Mouse (Mus musculus): ENCODE measurements around the gene Tet1.
A peak's percentile ranks its signal among the peaks of the same experiment; 100 is the strongest.
"Not testable (repeated sequence)": the region's sequence is repeated elsewhere in the genome, so short reads cannot be mapped to it uniquely, and the experiment has no call there.

Gene Tet1

DNA sequence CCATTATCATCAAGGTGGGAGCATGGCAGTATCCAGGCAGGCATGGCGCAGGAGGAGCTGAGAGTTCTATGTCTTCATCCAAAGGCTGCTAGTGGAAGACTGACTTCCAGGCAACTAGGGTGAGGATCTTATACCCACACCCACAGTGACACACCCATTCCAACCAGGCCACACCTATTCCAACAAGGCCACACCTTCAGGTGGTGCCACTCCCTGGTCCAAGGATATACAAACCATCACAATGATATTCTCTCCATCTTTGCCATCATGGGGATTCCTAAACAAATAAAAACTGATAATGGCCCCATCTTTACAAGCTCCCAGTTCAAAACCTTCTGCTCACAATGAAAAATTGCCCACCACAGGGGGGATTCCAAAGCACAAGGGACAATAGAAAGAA, at the start of gene Tet1:
TSS of gene Tet1 (minus strand) at position 101 of the 400 bp plus-strand sequence.
- not testable (repeated sequence) for DNase-seq

DNA sequence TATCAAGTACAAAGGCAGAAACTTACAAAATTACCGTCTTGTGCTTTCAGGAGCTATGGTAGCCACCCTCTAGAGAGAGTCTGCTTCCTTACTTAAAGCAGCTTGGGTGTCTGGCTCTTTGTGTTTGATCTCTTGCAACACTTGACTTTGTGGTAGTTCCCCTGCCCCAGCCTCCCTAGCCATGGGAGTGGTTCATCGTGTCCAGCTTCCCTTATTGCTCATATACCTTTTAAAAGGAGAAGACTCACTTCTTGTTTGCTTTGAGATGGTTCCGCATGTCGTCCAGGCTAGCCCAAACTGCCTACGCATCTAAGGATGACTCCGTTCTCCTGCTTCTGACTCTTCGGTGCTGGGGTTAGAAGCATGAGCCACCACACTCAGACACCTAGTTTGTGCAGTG, 39.8 kb upstream of the Tet1 start:
- DNase-seq: no peak

GRCm38 (mm10) chr10:62946738-62947471, 38.1 kb upstream of the Tet1 start, which contains the start of gene Dna2:
TSS of gene Dna2 (plus strand) at chr10:62947026.
- peak; percentile 76 for DNase-seq

GRCm38 (mm10) chr10:62944975-62945580, 36.3 kb upstream of the Tet1 start:
- no peak for DNase-seq

DNA sequence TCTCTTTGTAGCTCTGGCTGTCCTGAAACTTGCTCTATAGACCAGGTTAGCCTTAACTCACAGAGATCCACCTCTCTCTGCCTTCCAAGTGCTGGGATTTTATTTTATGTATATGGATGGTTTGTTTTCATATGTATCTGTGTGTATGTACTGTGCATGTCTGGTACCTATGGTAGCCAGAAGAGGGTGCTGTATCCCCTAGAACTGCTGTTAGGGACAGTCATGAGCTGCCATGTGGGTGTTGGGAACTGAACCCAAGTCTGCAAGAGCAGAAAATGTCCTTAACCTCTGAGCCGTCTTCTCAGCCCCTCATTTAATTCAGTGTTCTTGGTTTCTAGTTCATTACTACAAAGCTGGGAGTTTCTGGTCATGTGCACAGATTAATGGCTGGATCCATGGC, 23.6 kb upstream of the Tet1 start:
- DNase-seq: no peak

GRCm38 (mm10) chr10:62924096-62924635, 15.4 kb upstream of the Tet1 start:
- DNase-seq: no peak

GRCm38 (mm10) chr10:62920766-62921156, 12.0 kb upstream of the Tet1 start:
- DNase-seq: no peak

DNA sequence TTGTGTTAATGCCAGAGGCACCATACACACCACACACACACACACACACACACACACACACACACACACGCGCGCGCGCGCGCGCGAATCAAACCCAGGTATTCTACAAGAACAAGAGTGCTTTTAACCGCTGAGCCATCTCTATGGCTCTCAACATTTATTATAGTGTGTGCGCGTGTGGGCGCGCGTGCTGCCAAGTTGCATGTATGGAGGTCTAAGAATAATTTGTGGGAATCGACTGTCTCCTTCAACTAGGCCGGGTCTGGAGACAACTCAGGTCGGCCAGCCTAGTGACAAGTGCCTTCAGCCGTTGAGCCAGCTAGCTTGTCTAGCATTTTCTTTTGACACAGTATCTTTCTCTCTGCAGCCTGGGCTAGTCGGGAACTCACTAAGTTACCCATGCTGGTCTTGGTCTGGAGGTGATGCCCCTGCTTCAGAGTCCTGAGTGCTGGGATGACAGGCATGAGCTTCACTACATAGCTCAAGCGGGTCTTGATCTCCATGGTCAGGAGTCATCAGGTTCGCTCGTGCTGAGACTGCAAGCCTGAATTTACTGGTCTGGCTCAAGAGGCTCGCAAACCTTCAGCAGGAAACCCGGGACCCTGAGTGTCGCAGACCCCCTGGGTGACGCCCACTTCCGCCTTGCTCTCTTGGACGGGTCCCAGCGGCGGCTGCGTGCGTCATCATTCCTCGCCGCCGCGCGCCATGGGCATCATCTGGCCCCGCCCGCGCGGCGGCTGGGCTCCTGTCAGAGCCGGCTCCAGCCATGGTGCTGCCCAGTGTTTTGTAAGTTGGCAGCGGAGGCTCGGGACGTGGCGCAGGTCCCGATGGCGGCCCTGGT, 11.3 kb upstream of the Tet1 start, which contains the start of gene Slc25a16:
TSS of gene Slc25a16 (plus strand) at position 709 of the 841 bp plus-strand sequence.
- DNase-seq: peak; percentile 94

- DNase-seq: no peak
These were observed 10.2 kb upstream of the Tet1 start for GRCm38 (mm10) chr10:62918985-62919384.

GRCm38 (mm10) chr10:62911120-62911519, 2.3 kb upstream of the Tet1 start:
- no peak for DNase-seq

DNA sequence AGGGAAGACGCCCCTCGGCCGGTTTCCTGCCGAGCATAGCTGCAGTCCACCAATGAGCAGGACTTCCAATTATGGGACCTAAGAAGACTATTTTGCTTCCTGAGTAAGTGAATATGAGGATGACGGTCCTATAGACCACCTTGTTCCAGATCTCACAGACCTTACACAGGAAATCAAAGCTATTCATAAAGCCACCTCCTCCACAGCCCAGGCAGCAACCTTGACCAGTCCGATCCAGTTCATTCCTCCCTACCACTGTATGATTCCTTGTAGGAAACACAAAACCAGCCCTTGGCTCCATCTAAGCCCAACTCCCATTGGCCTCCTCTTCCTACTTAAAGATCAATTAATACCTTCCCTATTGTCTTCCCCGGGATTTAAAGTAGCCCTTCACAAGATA, 2.5 kb downstream of the Tet1 start:
- no peak for DNase-seq

- DNase-seq: no peak
These were observed 6.0 kb downstream of the Tet1 start for GRCm38 (mm10) chr10:62902829-62903228.

- no peak for DNase-seq
These were observed 7.0 kb downstream of the Tet1 start for GRCm38 (mm10) chr10:62901826-62902225.

GRCm38 (mm10) chr10:62900144-62900543, 8.7 kb downstream of the Tet1 start:
- DNase-seq: no peak

DNA sequence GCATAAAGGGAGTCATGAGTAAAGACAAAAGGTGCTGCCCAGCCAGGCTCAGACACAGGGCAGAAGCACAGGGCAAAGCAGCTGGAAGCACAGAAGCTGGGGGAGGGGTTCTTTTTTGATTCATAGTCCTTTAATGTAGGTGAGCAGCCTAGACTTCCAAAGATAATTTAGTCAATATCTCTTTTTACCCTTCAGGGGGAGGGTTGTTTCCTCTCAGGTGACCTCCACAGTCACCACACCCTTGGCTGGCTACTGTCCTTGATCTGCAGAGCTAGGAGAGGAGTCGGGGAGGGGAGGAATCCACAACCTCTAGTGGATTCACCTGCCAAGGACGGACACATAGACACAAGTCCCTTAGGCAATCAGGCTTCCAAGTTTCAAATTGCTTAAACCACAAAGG, 10.7 kb downstream of the Tet1 start:
- no peak for DNase-seq

DNA sequence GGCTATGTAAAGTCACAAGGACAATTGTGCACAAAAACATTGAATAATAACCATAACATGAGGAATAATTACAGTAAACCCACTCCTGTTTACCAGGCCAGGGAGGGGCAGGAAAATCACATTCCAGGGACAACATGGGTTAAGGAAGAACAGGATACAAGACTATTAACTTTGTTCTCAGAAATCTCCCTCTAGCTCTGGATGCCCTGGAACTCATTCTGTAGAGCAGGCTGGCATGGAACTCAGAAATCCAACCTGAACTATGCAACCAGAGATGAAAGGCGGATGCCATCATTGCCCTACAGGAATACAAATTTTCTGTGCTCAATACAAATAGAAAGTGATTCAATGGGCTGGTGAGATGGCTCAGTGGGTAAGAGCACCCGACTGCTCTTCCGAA, 11.4 kb downstream of the Tet1 start:
- no peak for DNase-seq

- no peak for DNase-seq
These were observed 12.0 kb downstream of the Tet1 start for GRCm38 (mm10) chr10:62896774-62897173.

GRCm38 (mm10) chr10:62896035-62896434, 12.8 kb downstream of the Tet1 start:
- DNase-seq: no peak

DNA sequence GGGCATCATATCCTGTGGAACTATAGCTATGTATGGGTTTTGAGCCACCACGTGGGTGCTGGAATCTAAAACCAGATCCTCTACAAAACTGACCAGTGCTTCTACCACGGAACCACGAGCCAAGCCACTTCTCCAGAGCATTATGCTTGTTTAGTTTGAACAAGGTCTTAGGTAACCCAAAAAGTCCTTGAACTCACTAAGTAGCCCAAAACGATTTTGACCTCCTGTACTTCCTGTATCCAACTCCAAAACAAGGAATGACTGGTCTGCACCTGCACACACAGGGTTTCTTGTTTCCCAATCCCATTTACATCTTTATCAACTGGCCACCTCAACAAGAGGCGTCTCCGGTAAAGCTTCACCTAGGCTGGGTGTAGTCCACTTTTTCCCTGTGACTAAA, 13.4 kb downstream of the Tet1 start:
- no peak for DNase-seq

DNA sequence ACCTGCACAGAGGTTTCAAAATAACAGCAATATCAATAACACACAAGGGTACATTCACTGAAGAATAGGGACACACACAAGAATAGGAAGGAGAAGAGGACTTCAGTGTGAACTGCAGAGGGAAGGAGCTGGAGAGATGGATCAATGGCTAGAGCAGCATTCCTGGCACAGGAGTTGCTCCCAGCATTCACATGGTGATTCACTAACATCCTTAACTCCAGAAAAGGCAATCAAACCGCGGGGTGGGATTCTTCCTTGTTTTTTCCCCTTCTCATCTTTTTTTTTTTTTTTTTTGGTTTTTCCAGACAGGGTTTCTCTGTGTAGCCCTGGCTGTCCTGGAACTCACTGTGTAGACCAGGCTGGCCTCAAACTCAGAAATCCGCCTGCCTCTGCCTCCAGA, 14.3 kb downstream of the Tet1 start:
- no peak for DNase-seq

- no peak for DNase-seq
These were observed 15.4 kb downstream of the Tet1 start for GRCm38 (mm10) chr10:62893356-62893884.

- DNase-seq: no peak
These were observed 16.1 kb downstream of the Tet1 start for GRCm38 (mm10) chr10:62892549-62893232.

Data from cerebellum, adult 8-10 months (tissue).